ENCODE assay signal across 13 mouse cellular contexts in the genomic region with DNA sequence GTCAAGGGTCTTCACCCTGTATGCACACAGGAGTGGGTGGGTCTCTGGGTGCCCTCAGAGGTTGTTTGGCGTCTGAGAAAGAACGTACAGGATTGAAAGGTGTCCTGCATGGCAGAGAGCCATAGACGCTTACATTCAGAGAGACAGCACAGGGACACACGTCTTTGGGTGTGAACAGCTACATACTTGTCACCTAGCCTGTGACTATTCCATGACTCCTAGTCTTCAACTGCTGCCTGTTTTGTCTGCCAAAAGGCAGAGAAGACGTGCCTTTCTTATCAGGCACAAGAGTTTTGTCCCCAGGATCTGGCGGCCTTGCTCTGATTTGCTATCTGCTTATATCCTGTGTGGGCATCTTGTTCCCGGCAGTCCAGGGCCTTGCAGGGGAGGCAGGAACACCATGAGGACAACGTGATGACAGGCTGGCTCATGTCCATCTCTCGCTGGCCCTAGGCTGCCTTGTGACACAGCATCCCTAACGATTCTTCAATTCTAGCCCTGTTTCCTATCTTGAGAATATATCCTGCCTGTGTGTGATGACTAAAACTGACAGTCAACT.
DNase-seq lines count a peak whose midpoint lies in the region; ATAC-seq and TF ChIP-seq lines count a peak whose summit lies in the region.
"Had no signal": no experiment of that assay in that cellular context is flagged by ENCODE, and none has a peak within 500 bp of the region (broad histone marks: within the 10 kb centered on the region; RNA-seq: fewer than 3 reads in every experiment).

No protein-coding gene starts in this region.

- no peak for TF ChIP-seq CTCF in lung, postnatal 0 days (IDR thresholded peaks at IDR 0.05)

- WGBS in kidney, embryonic 16.5 days = 74% methylated on average over 10 of the region's 10 CpGs
- 24% methylated on average over 10 of the region's 10 CpGs for WGBS in heart, embryonic 15.5 days
- WGBS in lung, postnatal 0 days = 38% methylated on average over 10 of the region's 10 CpGs
- WGBS in hindbrain, embryonic 11.5 days = 86% methylated on average over 10 of the region's 10 CpGs

- no peak overlapping the region for H3K4me3 ChIP-seq in kidney, embryonic 16.5 days (ENCODE audit: low read length)
- no peak overlapping the region for H3K4me3 ChIP-seq in heart, embryonic 15.5 days
- H3K4me3 ChIP-seq in lung, postnatal 0 days (ENCODE audit: low read depth, low read length) = no peak overlapping the region
- no peak overlapping the region for H3K4me3 ChIP-seq in hindbrain, embryonic 11.5 days (ENCODE audit: low read depth, low read length)
- H3K4me3 ChIP-seq: erythroblast, embryonic 14.5 days; midbrain, embryonic 10.5 days had no signal

- peak; percentile 50; the same call in 1 of the 2 replicates for TF ChIP-seq EP300 in lung, postnatal 0 days (IDR thresholded peaks at IDR 0.05)

- H3K27ac ChIP-seq in kidney, embryonic 16.5 days (ENCODE audit: low read length) = no peak overlapping the region
- H3K27ac ChIP-seq in heart, embryonic 15.5 days = peak overlapping the region; percentile 87
- H3K27ac ChIP-seq in lung, postnatal 0 days (ENCODE audit: low read length) = peak overlapping the region; percentile 57; the same call in 1 of the 2 replicates
- H3K27ac ChIP-seq in hindbrain, embryonic 11.5 days (ENCODE audit: low read depth, low read length) = no peak overlapping the region
- H3K27ac ChIP-seq: midbrain, embryonic 10.5 days had no signal

- no peaks in the 10 kb centered on the region for H3K27me3 ChIP-seq in kidney, embryonic 16.5 days (ENCODE audit: insufficient read depth, low read length)
- H3K27me3 ChIP-seq in heart, embryonic 15.5 days = no peaks in the 10 kb centered on the region
- H3K27me3 ChIP-seq in lung, postnatal 0 days (replicated peaks; ENCODE audit: insufficient read depth, low read length) = no peaks in the 10 kb centered on the region
- no peaks in the 10 kb centered on the region for H3K27me3 ChIP-seq in hindbrain, embryonic 11.5 days (ENCODE audit: control insufficient read depth, insufficient read depth, low read length)

- no peak overlapping the region for H3K4me2 ChIP-seq in kidney, embryonic 16.5 days (replicated peaks; ENCODE audit: low read depth, low read length)
- 0 out of 2 replicates have a peak overlapping the region, but pooled peaks have one; percentile 3 for H3K4me2 ChIP-seq in heart, embryonic 15.5 days
- H3K4me2 ChIP-seq in lung, postnatal 0 days (replicated peaks; ENCODE audit: low read depth, low read length) = no peak overlapping the region
- no peak overlapping the region for H3K4me2 ChIP-seq in hindbrain, embryonic 11.5 days (replicated peaks; ENCODE audit: low read depth, low read length)
- H3K4me2 ChIP-seq: liver, embryonic 11.5 days had no signal

- H3K9me3 ChIP-seq in kidney, embryonic 16.5 days (ENCODE audit: low read length) = no peaks in the 10 kb centered on the region
- no peaks in the 10 kb centered on the region for H3K9me3 ChIP-seq in heart, embryonic 15.5 days (replicated peaks)
- H3K9me3 ChIP-seq in lung, postnatal 0 days (ENCODE audit: low read length) = no peaks in the 10 kb centered on the region
- no peaks in the 10 kb centered on the region for H3K9me3 ChIP-seq in hindbrain, embryonic 11.5 days (ENCODE audit: control insufficient read depth, low read length)
- H3K9me3 ChIP-seq: midbrain, embryonic 10.5 days had no signal

- H3K4me1 ChIP-seq in kidney, embryonic 16.5 days (ENCODE audit: insufficient read depth, low read length) = 0 out of 2 replicates have a peak, but pooled peaks cover 7% of the 10 kb centered on the region
- peaks cover 83% of the 10 kb centered on the region for H3K4me1 ChIP-seq in heart, embryonic 15.5 days (replicated peaks)
- peaks cover 19% of the 10 kb centered on the region for H3K4me1 ChIP-seq in lung, postnatal 0 days (ENCODE audit: insufficient read depth, low read depth, low read length)
- no peaks in the 10 kb centered on the region for H3K4me1 ChIP-seq in hindbrain, embryonic 11.5 days (replicated peaks; ENCODE audit: control insufficient read depth, insufficient read depth, low read length)
- H3K4me1 ChIP-seq: midbrain, embryonic 10.5 days had no signal

- ATAC-seq in kidney, embryonic 16.5 days (ENCODE audit: low FRiP score, low TSS enrichment) = no peak
- peak; percentile 78 for ATAC-seq in heart, embryonic 15.5 days (replicated peaks; ENCODE audit: insufficient number of reproducible peaks, insufficient read depth, low FRiP score, low read depth)
- peak; percentile 46 for ATAC-seq in lung, postnatal 0 days
- ATAC-seq in hindbrain, embryonic 11.5 days (ENCODE audit: low FRiP score) = no peak

- no peaks in the 10 kb centered on the region for H3K36me3 ChIP-seq in kidney, embryonic 16.5 days (ENCODE audit: insufficient read depth, low read length)
- peaks cover 15% of the 10 kb centered on the region; the same call in 1 of the 2 replicates for H3K36me3 ChIP-seq in heart, embryonic 15.5 days
- peaks cover 11% of the 10 kb centered on the region; the same call in 1 of the 2 replicates for H3K36me3 ChIP-seq in lung, postnatal 0 days (ENCODE audit: insufficient read depth, low read length)
- no peaks in the 10 kb centered on the region for H3K36me3 ChIP-seq in hindbrain, embryonic 11.5 days (ENCODE audit: control insufficient read depth, insufficient read depth, low read length)
- H3K36me3 ChIP-seq: midbrain, embryonic 10.5 days had no signal

- intact Hi-C loops in gastrocnemius, postnatal 36 days (cut with DNase I) = loop anchor here (10.0 kb wide), 1 partner anchor 99 kb away; no protein-coding TSS in a partner anchor

- DNase-seq in kidney, adult 11 months = peak; percentile 43
- peak; percentile 40 for DNase-seq in adrenal gland, postnatal 25 days
- DNase-seq in lung, postnatal 0 days (ENCODE audit: low spot score) = peak; percentile 36
- no peak for DNase-seq in B cell, adult 2 months
- DNase-seq in hindbrain, embryonic 11.5 days (ENCODE audit: low spot score) = no peak
- no peak for DNase-seq in gastrocnemius, postnatal 36 days
- DNase-seq: cerebellum, postnatal 36 days; thymus, postnatal 36 days had no signal

- no peak overlapping the region for H3K9ac ChIP-seq in kidney, embryonic 16.5 days (replicated peaks; ENCODE audit: low read length)
- no peak overlapping the region for H3K9ac ChIP-seq in heart, embryonic 15.5 days
- no peak overlapping the region for H3K9ac ChIP-seq in lung, postnatal 0 days (replicated peaks; ENCODE audit: low read depth)
- H3K9ac ChIP-seq in hindbrain, embryonic 11.5 days (ENCODE audit: low read depth, low read length) = no peak overlapping the region

Comparison
In these comparisons a context has a peak if more than half of its experiments do, and no peak if none do; other contexts are left out.
1. DNase-seq: peak in kidney, adult 11 months (single experiment), adrenal gland, postnatal 25 days (single experiment) and lung, postnatal 0 days (single experiment); none in B cell, adult 2 months (0 of 2), hindbrain, embryonic 11.5 days (single experiment) and gastrocnemius, postnatal 36 days (0 of 2).
2. ATAC-seq: peak in heart, embryonic 15.5 days (single experiment) and lung, postnatal 0 days (single experiment); none in kidney, embryonic 16.5 days (single experiment) and hindbrain, embryonic 11.5 days (single experiment).
3. H3K27ac ChIP-seq: peak in heart, embryonic 15.5 days (single experiment) and lung, postnatal 0 days (single experiment); none in kidney, embryonic 16.5 days (single experiment) and hindbrain, embryonic 11.5 days (single experiment).